Mouse (Mus musculus) ovary, postnatal 36 days (tissue): ENCODE data around the gene Det1.
A peak's percentile ranks its signal among the peaks of the same experiment; 100 is the strongest.

Experiments
- DNase-seq: peaks from one replicate; pipeline ENCODE4 v3.0.0; 2022; ENCODE audit warnings: low spot score, mixed read lengths

The Det1 gene

DNA sequence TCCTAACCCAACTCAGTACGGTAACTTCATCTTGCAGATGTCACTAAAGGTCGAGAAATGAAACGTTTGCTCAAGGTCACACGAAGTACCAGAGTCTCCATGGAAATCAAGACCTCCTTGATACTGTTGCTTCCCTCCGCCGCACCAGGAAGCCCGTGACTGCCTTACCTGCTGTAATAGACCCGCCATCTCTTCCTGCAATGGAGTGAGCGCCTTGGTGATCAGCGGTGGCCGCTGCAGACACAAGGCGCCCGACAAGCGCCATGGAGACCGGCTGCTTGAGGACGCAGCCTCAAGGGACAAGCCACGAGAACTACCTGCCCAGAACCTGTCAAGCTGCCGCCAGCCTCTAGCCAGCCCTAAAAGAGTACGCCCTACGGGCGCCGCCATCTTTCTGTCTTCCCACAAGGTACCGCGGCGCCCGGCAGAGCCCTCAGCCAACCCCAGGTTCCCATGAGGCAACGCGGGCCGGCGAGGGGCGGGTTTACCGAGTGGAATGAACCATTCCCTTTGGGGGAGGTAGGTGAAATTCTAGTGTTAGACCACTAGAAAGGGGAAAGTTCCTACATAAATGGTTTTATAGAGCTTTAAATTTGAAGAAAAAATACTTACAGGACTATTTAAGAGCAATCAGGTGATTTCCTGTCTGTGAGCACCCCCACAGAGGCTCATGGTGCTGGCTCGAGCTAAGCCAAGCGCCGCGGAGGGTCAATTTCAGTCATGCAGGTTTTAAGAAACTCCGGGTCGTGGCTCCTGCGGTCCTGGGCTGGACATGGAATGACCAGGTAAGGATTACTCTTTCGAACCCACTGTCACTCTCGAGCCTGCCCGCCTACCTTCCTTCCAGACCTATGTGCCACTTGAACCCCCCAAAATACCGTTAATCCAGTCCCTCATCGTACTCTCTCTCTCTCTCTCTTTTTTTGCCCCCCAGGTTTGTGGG is 64.2 kb downstream of the Det1 start, which contains the start of the genes Mrps11 and Mrpl46:
Mrps11 (plus strand) TSS at position 481 of the 943 bp plus-strand sequence.
Mrpl46 (minus strand) TSS at position 893 of the 943 bp plus-strand sequence.
- peak; percentile 85 for DNase-seq

GRCm38 (mm10) chr7:78778741-78779140 is 68.3 kb downstream of the Det1 start:
- DNase-seq, result peak; percentile 1
